Mouse (Mus musculus): ENCODE measurements around the gene Col16a1.
A peak's percentile ranks its signal among the peaks of the same experiment; 100 is the strongest.

Col16a1 gene

GRCm38 (mm10) chr4:130130641-130131350, 83.2 kb downstream of the Col16a1 start:
- no peak for DNase-seq (ENCODE audit: low spot score)

- DNase-seq (ENCODE audit: low spot score) = no peak
Observed at GRCm38 (mm10) chr4:130131448-130132105, 83.9 kb downstream of the Col16a1 start.

- no peak for DNase-seq (ENCODE audit: low spot score)
Observed at GRCm38 (mm10) chr4:130133399-130133798, 85.8 kb downstream of the Col16a1 start.

- DNase-seq (ENCODE audit: low spot score) = peak; percentile 89
Observed at GRCm38 (mm10) chr4:130138441-130139213, 91.0 kb downstream of the Col16a1 start.

- DNase-seq (ENCODE audit: low spot score) = no peak
Observed at GRCm38 (mm10) chr4:130139214-130139492, 91.5 kb downstream of the Col16a1 start, which contains the start of gene Hcrtr1. Hcrtr1 (minus strand) TSS chr4:130139359.

- DNase-seq (ENCODE audit: low spot score) = no peak
Observed at GRCm38 (mm10) chr4:130140992-130141402, 93.4 kb downstream of the Col16a1 start.

- no peak for DNase-seq (ENCODE audit: low spot score)
Observed at GRCm38 (mm10) chr4:130141786-130142185, 94.1 kb downstream of the Col16a1 start.

GRCm38 (mm10) chr4:130148405-130148804, 100.8 kb downstream of the Col16a1 start:
- DNase-seq (ENCODE audit: low spot score) = no peak
